Mouse (Mus musculus) lung, adult 2 months (tissue): Measurements from ENCODE around the gene Nav2.

Experiments
- CTCF ChIP-seq: fragments of 200-500 bp; IDR thresholded peaks from 2 replicates; pipeline ENCODE4 v1.5.1; 2011; ENCODE audit warnings: mild to moderate bottlenecking, low read length, control low read depth; ENCODE audit not compliant: insufficient read depth
- POLR2A ChIP-seq: fragments of 200-500 bp; IDR thresholded peaks from 2 replicates; pipeline ENCODE4 v1.6.1; 2011; ENCODE audit warnings: low read depth, mild to moderate bottlenecking, control low read depth, low read length, borderline replicate concordance; ENCODE audit errors: extremely low read depth

DNA sequence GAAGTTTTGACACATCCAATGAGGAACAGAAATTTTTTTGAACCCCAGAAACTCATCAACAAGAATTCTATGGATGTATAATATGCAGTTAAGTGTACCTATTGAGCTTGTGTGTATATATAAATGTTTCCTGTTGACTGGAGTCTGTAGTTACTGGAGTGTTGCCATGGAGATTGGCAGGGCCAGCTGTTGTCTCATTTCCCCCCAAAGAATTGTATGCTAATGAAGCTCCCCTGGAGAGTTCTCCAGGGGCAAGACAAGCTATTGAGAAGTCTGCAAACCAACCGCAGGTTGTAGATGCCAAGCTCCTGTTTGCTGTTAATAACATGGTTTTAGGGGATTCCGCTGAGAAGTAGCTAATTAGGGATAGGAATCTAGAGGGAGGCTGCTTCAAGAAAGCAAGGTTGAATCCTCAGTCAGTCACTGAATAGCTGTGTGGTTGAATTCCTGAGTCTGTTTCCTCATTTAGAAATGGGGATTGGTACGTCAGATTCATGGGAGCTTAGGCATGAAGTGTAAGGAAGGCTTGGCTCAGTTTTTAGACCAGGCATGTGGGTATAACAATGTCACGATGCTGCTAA, 174.2 kb downstream of the Nav2 start:
- no peak for TF ChIP-seq CTCF
- TF ChIP-seq POLR2A, result no peak
